Mouse (Mus musculus) liver, adult 2 months (tissue): ENCODE data around the gene Txndc17.
"Not testable (repeated sequence)": the region's sequence is repeated elsewhere in the genome, so short reads cannot be mapped to it uniquely, and the experiment has no call there.

Source experiments
- CTCF ChIP-seq: fragments of 200-500 bp; IDR thresholded peaks from 2 replicates; pipeline ENCODE4 v1.5.1; 2011; ENCODE audit warnings: low read depth, low read length, control low read depth
- POLR2A ChIP-seq: fragments of 200-500 bp; IDR thresholded peaks from 2 replicates; pipeline ENCODE4 v1.6.1; 2011; ENCODE audit warnings: low read length, control low read depth; ENCODE audit not compliant: insufficient read depth; ENCODE audit errors: extremely low read depth

- TF ChIP-seq POLR2A, CTCF: not testable (repeated sequence)
These were observed 35.4 kb upstream of the Txndc17 start for GRCm38 (mm10) chr11:72171906-72172305.
